Mouse (Mus musculus): ENCODE measurements around the gene Col2a1. TPM values are rescaled to one million over a fixed set of nuclear protein-coding genes. Genes with fewer than 3 reads are reported as not detected.

Gene Col2a1
- polyA plus RNA-seq, 1 experiment: 2.2 TPM

DNA sequence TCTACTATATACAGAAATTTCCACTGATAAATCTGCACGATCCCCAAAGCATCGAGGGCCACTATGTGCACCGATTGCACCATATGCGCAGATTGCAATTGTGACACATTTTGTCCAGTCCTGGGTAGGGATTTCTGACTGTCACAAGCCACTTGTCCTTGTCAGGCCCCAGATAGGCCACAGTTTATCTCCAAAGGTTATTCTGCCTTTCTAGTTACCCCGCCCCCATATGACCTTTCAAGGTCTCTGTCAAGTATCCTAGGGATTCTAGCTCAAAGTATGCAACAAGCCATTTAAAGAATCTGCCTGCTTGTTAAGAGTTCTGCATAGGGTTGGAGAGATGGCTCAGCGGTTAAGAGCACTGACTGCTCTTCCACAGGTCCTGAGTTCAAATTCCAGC lies 31.9 kb downstream of the Col2a1 start:
- Histone ChIP-seq H3K27ac (ENCODE audit: insufficient read depth, low read length) (no peak overlapping the region), H3K4me1 (ENCODE audit: control insufficient read depth, insufficient read depth, low read length) (no peaks in the 10 kb centered on the region), H3K4me3 (replicated peaks; ENCODE audit: insufficient read depth, low read depth, low read length) (no peak overlapping the region), H3K27me3 (ENCODE audit: control insufficient read depth, insufficient read depth, low read length) (no peaks in the 10 kb centered on the region)
- no peak for TF ChIP-seq CTCF (IDR thresholded peaks at IDR 0.05; ENCODE audit: borderline replicate concordance, insufficient read depth, low read depth, low read length)
- TF ChIP-seq POLR2A (IDR thresholded peaks at IDR 0.05; ENCODE audit: borderline replicate concordance, insufficient read depth, low read length): no peak
- no peak for DNase-seq
- 90% methylated on average over 6 of the region's 6 CpGs for WGBS

- WGBS: 45% methylated on average over 6 of the region's 6 CpGs
- no peaks in the 10 kb centered on the region for H3K27me3 ChIP-seq (ENCODE audit: control insufficient read depth, insufficient read depth, low read length)
- DNase-seq: peak in 1 of 2 experiments; percentile 23
- H3K4me3 ChIP-seq (replicated peaks; ENCODE audit: insufficient read depth, low read depth, low read length): no peak overlapping the region
- TF ChIP-seq CTCF (IDR thresholded peaks at IDR 0.05; ENCODE audit: borderline replicate concordance, insufficient read depth, low read depth, low read length) (peak; percentile 58), POLR2A (IDR thresholded peaks at IDR 0.05; ENCODE audit: borderline replicate concordance, insufficient read depth, low read length) (no peak)
- no peaks in the 10 kb centered on the region for H3K4me1 ChIP-seq (ENCODE audit: control insufficient read depth, insufficient read depth, low read length)
- H3K27ac ChIP-seq (ENCODE audit: insufficient read depth, low read length): no peak overlapping the region
Observed at GRCm38 (mm10) chr15:97970299-97970698, 34.2 kb downstream of the Col2a1 start.

DNA sequence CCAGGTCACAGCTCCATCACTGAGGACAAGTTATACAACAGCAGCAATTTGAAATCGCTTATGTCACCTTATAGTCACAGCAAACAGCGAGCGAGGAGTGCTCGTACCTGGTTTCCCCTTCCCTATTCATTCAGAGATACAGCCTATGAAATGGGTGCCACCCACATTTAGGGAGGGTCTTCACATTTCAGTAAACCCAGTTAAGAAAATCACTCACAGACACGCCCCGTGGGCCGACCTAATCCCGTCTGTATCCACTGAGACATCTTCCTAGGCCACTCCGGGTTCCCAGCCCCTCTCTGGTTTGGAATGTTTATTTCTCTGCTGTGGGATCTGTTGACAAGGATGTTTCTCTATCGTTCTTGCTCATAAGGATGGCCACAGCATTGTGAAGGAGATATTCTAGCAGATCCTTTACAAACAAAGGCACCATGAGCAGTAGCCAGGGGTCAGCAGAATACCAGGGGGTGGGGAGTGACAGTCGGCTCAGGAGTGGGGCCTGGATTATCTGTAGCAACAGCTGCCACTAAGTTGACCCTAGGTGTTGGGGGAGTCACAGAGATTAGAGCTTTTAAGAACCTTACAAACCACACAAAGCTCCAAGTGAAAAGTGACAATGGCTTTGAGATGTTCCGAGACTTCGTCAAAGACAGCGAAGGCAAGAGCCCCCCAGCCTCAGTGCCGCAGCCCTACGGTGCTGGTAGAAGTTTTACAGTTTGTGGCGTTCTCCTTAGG lies 39.0 kb downstream of the Col2a1 start:
- H3K27ac ChIP-seq (ENCODE audit: insufficient read depth, low read length): no peak overlapping the region
- H3K4me1 ChIP-seq (ENCODE audit: control insufficient read depth, insufficient read depth, low read length): no peaks in the 10 kb centered on the region
- H3K4me3 ChIP-seq (replicated peaks; ENCODE audit: insufficient read depth, low read depth, low read length): peak overlapping the region; percentile 12
- WGBS: 58% methylated on average over 17 of the region's 17 CpGs
- no peak for DNase-seq
- TF ChIP-seq CTCF (IDR thresholded peaks at IDR 0.05; ENCODE audit: borderline replicate concordance, insufficient read depth, low read depth, low read length) (no peak), POLR2A (IDR thresholded peaks at IDR 0.05; ENCODE audit: borderline replicate concordance, insufficient read depth, low read length) (no peak)
- no peaks in the 10 kb centered on the region for H3K27me3 ChIP-seq (ENCODE audit: control insufficient read depth, insufficient read depth, low read length)

- TF ChIP-seq CTCF (IDR thresholded peaks at IDR 0.05; ENCODE audit: borderline replicate concordance, insufficient read depth, low read depth, low read length): no peak
- no peak for TF ChIP-seq POLR2A (IDR thresholded peaks at IDR 0.05; ENCODE audit: borderline replicate concordance, insufficient read depth, low read length)
- DNase-seq: peak; percentile 43 to 45
- H3K4me3 ChIP-seq (replicated peaks; ENCODE audit: insufficient read depth, low read depth, low read length): peak overlapping the region; percentile 65
Observed at GRCm38 (mm10) chr15:97964836-97965187, 39.7 kb downstream of the Col2a1 start.

GRCm38 (mm10) chr15:97963989-97964835 lies 40.3 kb downstream of the Col2a1 start, which contains the start of gene Tmem106c:
Gene Tmem106c (plus strand): TSS chr15:97964200.
- WGBS: under 1% methylated on average over 67 of the region's 67 CpGs
- Histone ChIP-seq H3K4me1 (ENCODE audit: control insufficient read depth, insufficient read depth, low read length) (no peaks in the 10 kb centered on the region), H3K27me3 (ENCODE audit: control insufficient read depth, insufficient read depth, low read length) (no peaks in the 10 kb centered on the region), H3K4me3 (replicated peaks; ENCODE audit: insufficient read depth, low read depth, low read length) (peak within 1 kb of the TSS; percentile 65), H3K27ac (ENCODE audit: insufficient read depth, low read length) (peak within 1 kb of the TSS; percentile 53; the same call in 1 of the 2 replicates)
- TF ChIP-seq POLR2A (IDR thresholded peaks at IDR 0.05; ENCODE audit: borderline replicate concordance, insufficient read depth, low read length): peak; percentile 80
- peak; percentile 92 for TF ChIP-seq CTCF (IDR thresholded peaks at IDR 0.05; ENCODE audit: borderline replicate concordance, insufficient read depth, low read depth, low read length)
- peak; percentile 91 to 94 for DNase-seq

More at GRCm38 (mm10) chr15:97964836-97965187, 39.7 kb downstream of the Col2a1 start:
- Histone ChIP-seq H3K27me3 (ENCODE audit: control insufficient read depth, insufficient read depth, low read length) (no peaks in the 10 kb centered on the region), H3K4me1 (ENCODE audit: control insufficient read depth, insufficient read depth, low read length) (no peaks in the 10 kb centered on the region), H3K27ac (ENCODE audit: insufficient read depth, low read length) (0 out of 2 replicates have a peak overlapping the region, but pooled peaks have one; percentile 3)
- 3% methylated on average over 7 of the region's 7 CpGs for WGBS

DNA sequence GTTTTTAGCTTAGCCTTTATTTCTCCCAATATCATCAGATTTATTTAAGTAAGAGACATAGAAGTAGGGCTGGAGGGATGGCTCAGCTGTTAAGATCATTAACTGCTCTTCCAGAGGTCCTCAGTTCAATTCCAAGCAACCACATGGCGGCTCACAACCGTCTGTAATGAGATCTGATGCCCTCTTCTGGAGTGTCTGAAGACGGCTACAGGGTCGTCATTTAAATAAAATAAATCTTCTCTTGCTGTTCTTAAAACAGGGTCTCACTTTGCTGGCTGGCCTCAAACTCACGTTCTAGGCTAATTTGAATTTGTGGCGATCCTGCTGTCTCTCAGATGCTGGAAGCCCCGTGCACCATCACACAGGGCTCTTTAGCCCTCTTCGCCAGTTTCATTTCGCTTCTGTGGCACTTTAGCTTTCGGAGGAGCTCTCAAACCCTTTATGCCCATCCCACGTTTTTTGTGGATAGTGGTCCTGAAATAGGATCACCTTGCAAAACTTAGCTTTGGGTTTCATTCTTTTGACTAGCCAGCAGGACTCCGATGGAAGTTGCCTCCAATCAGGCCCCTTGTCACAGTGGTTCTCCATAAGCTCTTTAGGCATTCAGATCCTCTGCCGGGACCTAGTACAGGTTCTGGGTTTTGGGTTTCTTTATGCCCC lies 41.0 kb downstream of the Col2a1 start:
- Histone ChIP-seq H3K4me3 (replicated peaks; ENCODE audit: insufficient read depth, low read depth, low read length) (peak overlapping the region; percentile 65), H3K4me1 (ENCODE audit: control insufficient read depth, insufficient read depth, low read length) (no peaks in the 10 kb centered on the region), H3K27me3 (ENCODE audit: control insufficient read depth, insufficient read depth, low read length) (no peaks in the 10 kb centered on the region), H3K27ac (ENCODE audit: insufficient read depth, low read length) (no peak overlapping the region; the same call in 1 of the 2 replicates)
- 0 out of 2 replicates have a peak, but pooled peaks have one; percentile 1 for TF ChIP-seq CTCF (IDR thresholded peaks at IDR 0.05; ENCODE audit: borderline replicate concordance, insufficient read depth, low read depth, low read length)
- TF ChIP-seq POLR2A (IDR thresholded peaks at IDR 0.05; ENCODE audit: borderline replicate concordance, insufficient read depth, low read length): no peak
- no peak for DNase-seq
- 4% methylated on average over 13 of the region's 13 CpGs for WGBS

DNA sequence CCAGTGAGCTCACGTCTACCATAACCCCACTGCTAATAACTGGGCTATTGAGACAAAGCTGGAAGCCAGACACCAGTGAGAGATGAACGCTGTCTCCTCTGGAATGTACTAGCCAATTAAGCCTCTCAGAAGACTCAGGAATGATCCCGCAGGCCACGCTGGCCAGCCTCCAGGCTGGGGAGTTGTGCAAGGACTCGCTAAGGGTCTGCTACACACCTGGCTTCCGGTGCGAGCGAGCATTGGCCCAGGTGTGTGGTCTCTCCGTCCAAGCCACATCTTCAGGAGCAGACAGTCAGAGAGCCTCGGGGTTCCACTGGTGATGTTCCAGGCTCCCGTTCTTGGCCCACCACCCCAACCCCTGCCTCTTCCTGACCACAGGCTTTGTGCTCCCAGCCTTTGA lies 48.1 kb downstream of the Col2a1 start:
- DNase-seq: no peak
- TF ChIP-seq CTCF (IDR thresholded peaks at IDR 0.05; ENCODE audit: borderline replicate concordance, insufficient read depth, low read depth, low read length) (no peak), POLR2A (IDR thresholded peaks at IDR 0.05; ENCODE audit: borderline replicate concordance, insufficient read depth, low read length) (no peak)
- no peaks in the 10 kb centered on the region for H3K4me1 ChIP-seq (ENCODE audit: control insufficient read depth, insufficient read depth, low read length)
- 62% methylated on average over 11 of the region's 11 CpGs for WGBS
- H3K4me3 ChIP-seq (replicated peaks; ENCODE audit: insufficient read depth, low read depth, low read length): no peak overlapping the region
- no peaks in the 10 kb centered on the region; the same call in 1 of the 2 replicates for H3K27me3 ChIP-seq (ENCODE audit: control insufficient read depth, insufficient read depth, low read length)
- no peak overlapping the region for H3K27ac ChIP-seq (ENCODE audit: insufficient read depth, low read length)

Measured in cerebellum, adult 2 months (tissue).